Mouse (Mus musculus) ES-E14 (cell line): ENCODE measurements around the gene Med24. TPM values are rescaled to one million over a fixed set of nuclear protein-coding genes. Genes with fewer than 3 reads are reported as not detected.

ENCODE experiments used
- DNase-seq: peaks from one replicate; pipeline ENCODE4 v3.0.0-alpha.2; 2013; ENCODE audit warnings: low read depth, low spot score
- H3K27ac ChIP-seq: 2 replicates; pipeline ENCODE4 v1.5.1; 2012; ENCODE audit warnings: low read depth, mild to moderate bottlenecking, low read length, moderate library complexity, mixed read lengths; ENCODE audit not compliant: poor library complexity, insufficient read depth, severe bottlenecking
- H3K36me3 ChIP-seq: 2 replicates; pipeline ENCODE4 v1.6.1; 2012; ENCODE audit warnings: mild to moderate bottlenecking, low read length, moderate library complexity, mixed read lengths; ENCODE audit not compliant: control insufficient read depth, poor library complexity, insufficient read depth, severe bottlenecking
- H3K4me1 ChIP-seq, 2 experiments: fragments of 150-350 bp in 1 of 2; sonication (generic) in 1 of 2; 2 replicates each; pipeline ENCODE4 v1.6.1; 2012; ENCODE audit warnings: low read length in 2 of 2, mild to moderate bottlenecking in 1 of 2, mixed read lengths in 1 of 2; ENCODE audit not compliant: control insufficient read depth in 2 of 2, insufficient read depth in 2 of 2, poor library complexity in 1 of 2
- H3K4me3 ChIP-seq, 2 experiments: fragments of 150-350 bp in 1 of 2; sonication (generic) in 1 of 2; 2 replicates each; pipeline ENCODE4 v1.5.1; 2012; ENCODE audit warnings: low read length in 2 of 2, low read depth in 1 of 2, mild to moderate bottlenecking in 1 of 2, mixed read lengths in 1 of 2; ENCODE audit not compliant: insufficient read depth in 1 of 2, poor library complexity in 1 of 2, severe bottlenecking in 1 of 2
- H3K9ac ChIP-seq: 2 replicates; pipeline ENCODE4 v1.6.1; 2012; ENCODE audit warnings: low read depth, mild to moderate bottlenecking, low read length, mixed read lengths; ENCODE audit not compliant: poor library complexity, insufficient read depth, severe bottlenecking
- H3K9me3 ChIP-seq: fragments of 150-350 bp; sonication (generic); 2 replicates; pipeline ENCODE4 v1.6.1; 2012; ENCODE audit warnings: low read depth, mild to moderate bottlenecking, low read length; ENCODE audit not compliant: control insufficient read depth, insufficient read depth
- CHD2 ChIP-seq: IDR thresholded peaks from 2 replicates; pipeline ENCODE4 v1.6.1; 2014; ENCODE audit warnings: mild to moderate bottlenecking, low read depth, low read length, inconsistent platforms
- HCFC1 ChIP-seq: IDR thresholded peaks from 2 replicates; pipeline ENCODE4 v1.6.1; 2012; ENCODE audit warnings: low read length, inconsistent platforms, borderline replicate concordance; ENCODE audit not compliant: insufficient read depth
- MAFK ChIP-seq: IDR thresholded peaks from 2 replicates; pipeline ENCODE4 v1.6.1; 2014; ENCODE audit warnings: mild to moderate bottlenecking, low read depth, low read length, inconsistent platforms; ENCODE audit not compliant: insufficient read depth
- ZC3H11A ChIP-seq: IDR thresholded peaks from 2 replicates; pipeline ENCODE4 v1.6.1; 2012; ENCODE audit warnings: low read depth, mild to moderate bottlenecking, inconsistent platforms, low read length, borderline replicate concordance
- ZNF384 ChIP-seq: IDR thresholded peaks from 2 replicates; pipeline ENCODE4 v1.6.1; 2012; ENCODE audit warnings: low read depth, low read length, inconsistent platforms
- in situ Hi-C, 2 experiments: fragments of 600-800 bp; cut with MboI; formaldehyde crosslinking; loops; one replicate each; pipeline ENCODE4 v1.15.1; 2025; ENCODE audit warnings: low sequenced_read_pairs in 2 of 2, inconsistent platforms in 1 of 2; ENCODE audit not compliant: unreplicated experiment in 2 of 2
- total RNA-seq: library from RNA; depleted of rRNA; stranded (reverse); fragments of 300-350 nt; gene quantifications from 2 replicates; pipeline ENCODE4 v1.2.3, GENCODE M21; 2012

Med24 gene
- total RNA-seq, 1 experiment, result 53.5 TPM

DNA sequence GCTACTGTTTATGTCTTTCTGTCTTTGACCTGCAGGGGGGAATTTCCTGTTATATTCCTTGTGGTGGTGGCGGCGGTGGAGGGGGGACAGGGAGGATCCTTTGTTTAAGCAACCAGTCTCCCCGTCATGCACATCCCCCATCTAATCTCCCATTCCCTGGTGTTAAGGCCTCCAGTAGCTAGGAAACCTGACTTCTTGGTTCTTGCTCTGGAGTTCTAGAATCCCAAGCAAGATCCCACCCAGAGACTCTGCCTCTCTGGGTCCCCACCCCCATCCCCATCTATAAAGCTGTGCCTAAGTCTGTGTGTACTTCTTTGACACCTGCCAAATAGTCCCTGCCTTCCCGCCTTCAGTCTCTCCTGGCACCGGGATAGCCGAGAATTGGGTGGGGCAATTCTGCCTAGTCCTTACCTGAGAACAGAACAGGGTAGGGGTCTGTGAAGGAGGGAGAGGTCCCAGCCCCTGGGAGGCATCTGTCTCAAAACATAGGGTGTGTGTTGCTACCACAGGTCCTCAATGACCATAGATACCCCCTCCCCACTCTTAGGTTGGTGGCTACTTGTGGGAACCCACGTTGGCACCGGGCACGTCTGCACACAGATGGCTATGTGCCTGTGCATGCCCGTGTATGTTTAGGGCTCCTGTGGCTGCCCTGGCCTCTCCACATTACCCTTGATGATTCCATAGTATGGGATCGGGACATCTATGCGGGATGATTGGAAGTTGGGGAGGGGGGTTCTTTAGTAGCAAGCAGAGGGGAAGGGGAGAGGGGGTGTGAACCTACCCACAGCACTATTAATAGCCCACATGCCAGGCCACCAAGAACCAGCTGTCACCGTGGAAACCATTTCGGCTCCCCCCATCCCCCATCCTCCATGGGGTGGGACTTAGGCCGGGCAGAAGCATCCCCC, 19.5 kb upstream of the Med24 start:
- in situ Hi-C loops, result no loop called here
- Histone ChIP-seq H3K36me3 (no peaks in the 10 kb centered on the region), H3K4me1 (peaks cover 16 to 59% of the 10 kb centered on the region in 2 experiments), H3K27ac (no peak overlapping the region), H3K4me3 (no peak overlapping the region), H3K9ac (no peak overlapping the region; the same call in 1 of the 2 replicates), H3K9me3 (no peaks in the 10 kb centered on the region)
- no peak for DNase-seq
- TF ChIP-seq HCFC1 (no peak), ZC3H11A (no peak), CHD2 (no peak), ZNF384 (no peak), MAFK (no peak)

DNA sequence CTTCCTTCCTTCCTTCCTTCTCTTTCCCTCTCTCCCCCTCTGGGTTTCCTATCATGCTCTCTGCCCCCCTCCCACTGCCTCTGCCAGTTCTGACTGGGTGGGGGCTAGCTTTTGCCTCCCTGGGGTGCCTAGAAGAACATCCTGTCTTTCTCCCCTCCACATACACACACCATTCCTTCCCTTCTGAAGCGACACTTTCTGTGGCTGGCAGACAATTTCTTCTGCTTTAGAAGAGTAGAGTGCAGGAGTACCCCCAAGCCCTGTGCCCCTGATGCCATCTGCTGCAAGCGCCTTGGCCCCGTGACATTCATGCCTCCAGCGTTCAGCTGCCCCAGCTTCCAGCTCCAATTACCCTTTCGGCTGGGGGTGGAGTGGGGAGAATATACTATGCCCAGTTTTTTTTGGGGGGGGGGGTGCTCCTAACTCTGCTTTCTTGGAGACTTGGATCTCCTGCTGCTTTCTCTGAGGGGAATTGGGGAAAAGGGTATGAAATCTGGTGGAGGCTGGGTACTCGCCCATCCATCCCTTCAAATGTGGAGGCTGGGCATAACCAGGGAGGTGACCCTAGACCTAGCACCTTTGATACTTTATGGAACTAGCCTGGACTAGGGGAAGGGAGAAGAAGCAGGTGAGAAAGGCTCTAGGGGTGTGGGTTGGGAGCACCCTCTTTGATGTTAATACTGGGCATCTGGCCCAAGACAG, 18.7 kb upstream of the Med24 start:
- H3K4me1 ChIP-seq, result peaks cover 15 to 58% of the 10 kb centered on the region in 2 experiments; a peak in 3 of 4 replicates
- H3K4me3 ChIP-seq, result no peak overlapping the region
- TF ChIP-seq MAFK (no peak), CHD2 (no peak), ZC3H11A (no peak), HCFC1 (no peak), ZNF384 (no peak)
- H3K36me3 ChIP-seq, result no peaks in the 10 kb centered on the region
- H3K27ac ChIP-seq, result no peak overlapping the region
- no peaks in the 10 kb centered on the region for H3K9me3 ChIP-seq
- no peak overlapping the region; the same call in 1 of the 2 replicates for H3K9ac ChIP-seq
- DNase-seq, result no peak
- in situ Hi-C loops, result no loop called here

DNA sequence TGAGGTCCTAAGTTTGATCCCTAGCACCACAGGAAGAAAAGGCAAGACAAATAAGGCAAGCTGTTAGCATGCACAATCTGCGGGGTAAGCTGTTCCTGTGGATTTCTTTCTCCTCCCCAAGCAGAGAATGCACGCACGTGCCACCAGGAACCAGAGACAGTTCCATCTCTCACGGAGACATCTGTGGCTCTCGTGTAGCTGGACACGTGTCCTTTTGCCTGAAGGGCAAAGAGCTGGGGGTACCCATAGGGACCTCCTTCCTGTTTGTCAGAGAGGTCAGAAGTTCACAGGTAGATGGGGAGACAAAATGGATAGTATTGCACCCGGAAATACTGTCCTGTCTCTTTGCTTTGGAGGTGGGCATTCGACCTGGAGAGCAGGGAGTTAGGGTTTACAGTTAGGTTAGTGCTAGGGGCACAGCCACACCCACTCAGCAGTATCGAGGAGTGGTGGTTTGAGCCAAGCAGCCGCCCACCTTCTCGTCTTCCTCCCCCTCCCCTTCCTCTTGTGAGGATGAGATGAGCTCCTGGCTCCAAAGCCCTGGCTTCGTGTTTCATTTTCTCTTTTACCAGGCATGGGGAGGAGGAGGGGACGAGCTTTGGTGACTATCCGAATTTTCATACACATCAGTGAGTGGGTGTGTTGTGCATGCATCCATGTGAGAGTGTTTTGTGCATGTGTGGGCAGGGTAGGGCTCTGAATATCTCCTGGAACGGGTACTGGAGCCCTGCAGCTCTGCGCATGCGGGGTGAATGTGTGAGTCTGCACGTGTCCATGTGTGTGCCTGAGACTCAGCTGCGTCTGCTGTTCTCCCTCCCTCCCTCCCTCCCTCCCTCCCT, 17.8 kb upstream of the Med24 start:
- peaks cover 15 to 63% of the 10 kb centered on the region in 2 experiments; a peak in 3 of 4 replicates for H3K4me1 ChIP-seq
- H3K27ac ChIP-seq, result no peak overlapping the region
- H3K9ac ChIP-seq, result no peak overlapping the region
- no peak overlapping the region for H3K4me3 ChIP-seq
- TF ChIP-seq ZNF384, result no peak
- TF ChIP-seq ZC3H11A, result no peak
- no peak for TF ChIP-seq MAFK
- TF ChIP-seq HCFC1, result no peak
- no peak for TF ChIP-seq CHD2
- no peaks in the 10 kb centered on the region for H3K36me3 ChIP-seq
- no peak for DNase-seq
- in situ Hi-C loops, result no loop called here
- H3K9me3 ChIP-seq, result no peaks in the 10 kb centered on the region
